Mouse (Mus musculus): Measurements from ENCODE around the gene Impdh1.

The Impdh1 gene

GRCm38 (mm10) chr6:29213436-29213835 lies 2.7 kb downstream of the Impdh1 start:
- in situ Hi-C loops (cut with MboI, MseI) = no loop called here

- in situ Hi-C loops (cut with MboI, MseI) = no loop called here
Measured at GRCm38 (mm10) chr6:29211806-29212492, 4.2 kb downstream of the Impdh1 start.

GRCm38 (mm10) chr6:29211146-29211545 lies 5.0 kb downstream of the Impdh1 start:
- in situ Hi-C loops (cut with MboI, MseI) = no loop called here

DNA sequence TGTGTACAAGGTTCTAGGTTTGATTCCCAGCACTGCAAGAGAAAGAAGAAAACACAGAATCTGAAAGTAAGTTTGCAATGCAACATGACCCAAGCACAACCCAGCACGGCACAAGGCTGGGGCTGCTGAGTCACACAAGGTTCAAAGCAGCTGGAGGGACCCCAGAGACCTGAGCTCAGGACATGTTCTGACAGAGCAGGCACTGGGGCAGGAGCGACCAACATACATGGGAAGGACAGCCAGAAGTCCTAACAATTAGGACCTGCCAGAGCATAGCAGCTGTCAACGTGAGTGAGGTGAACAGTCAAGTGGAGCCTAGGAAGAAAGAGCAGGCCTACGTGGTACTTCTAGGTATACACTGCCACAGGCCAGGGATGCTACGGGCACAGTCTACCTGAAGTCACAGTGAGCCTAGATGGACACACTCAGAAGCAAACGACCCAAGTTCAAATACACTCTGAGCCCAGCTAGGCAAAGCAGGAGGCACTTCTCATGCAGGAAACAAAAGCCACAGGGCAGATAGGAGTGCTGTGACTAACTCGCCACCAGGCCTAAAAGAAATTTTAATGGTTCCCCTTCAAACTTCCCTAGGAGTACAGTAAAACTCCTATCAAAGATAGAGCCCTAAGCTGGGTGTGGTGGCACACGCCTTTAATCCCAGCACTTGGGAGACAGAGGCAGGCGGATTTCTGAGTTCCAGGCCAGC lies 5.8 kb downstream of the Impdh1 start:
- in situ Hi-C loops (cut with MboI, MseI) = no loop called here

DNA sequence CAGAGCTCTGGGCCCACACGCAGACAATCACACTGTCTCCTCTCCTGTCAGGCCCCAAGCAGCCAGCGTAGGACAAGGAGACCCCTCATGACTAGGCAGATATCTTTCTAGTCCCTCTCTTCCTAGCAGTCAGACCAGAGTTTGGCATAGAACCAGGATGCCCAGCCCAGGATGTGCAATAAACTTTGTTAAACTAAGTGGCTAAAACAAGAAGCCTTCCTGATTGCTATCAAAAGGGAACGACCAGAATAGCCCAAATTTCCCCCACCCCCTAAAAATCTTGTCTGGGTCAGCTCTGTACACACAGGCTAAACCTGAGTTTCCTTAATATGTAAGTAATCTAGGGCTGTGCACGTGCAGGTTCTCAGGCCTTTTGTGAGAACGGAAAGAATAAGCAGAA lies 8.0 kb downstream of the Impdh1 start:
- in situ Hi-C loops (cut with MboI, MseI) = loop anchor here (10.0 kb wide), 1 partner anchor 67 kb away; the partner anchor contains the start of genes Fam71f2 and Hilpda

DNA sequence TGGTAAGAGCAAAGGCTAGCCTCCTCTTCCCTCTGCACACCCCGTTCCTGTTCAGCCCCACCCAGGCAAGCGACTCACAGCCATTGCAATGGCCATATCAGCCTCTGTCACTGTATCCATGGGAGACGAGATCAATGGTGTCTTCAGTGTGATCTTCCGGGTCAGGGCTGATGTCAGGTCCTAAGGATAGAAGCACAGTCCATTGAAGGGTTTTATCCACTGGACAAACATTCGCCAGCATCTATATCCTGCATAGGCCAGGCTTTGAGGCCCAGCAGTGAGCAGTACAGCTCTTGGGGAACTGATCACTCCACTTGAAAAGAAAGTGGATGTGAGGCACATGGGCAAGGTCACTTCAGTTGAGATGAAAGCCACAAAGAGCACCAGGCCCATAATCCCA lies 9.1 kb downstream of the Impdh1 start:
- in situ Hi-C loops (cut with MboI, MseI) = loop anchor here (10.0 kb wide), 1 partner anchor 68 kb away; the partner anchor contains the start of genes Fam71f2 and Hilpda

GRCm38 (mm10) chr6:29206006-29206405 lies 10.2 kb downstream of the Impdh1 start:
- in situ Hi-C loops (cut with MboI, MseI) = loop anchor here (10.0 kb wide), 1 partner anchor 69 kb away; the partner anchor contains the start of genes Fam71f2 and Hilpda

DNA sequence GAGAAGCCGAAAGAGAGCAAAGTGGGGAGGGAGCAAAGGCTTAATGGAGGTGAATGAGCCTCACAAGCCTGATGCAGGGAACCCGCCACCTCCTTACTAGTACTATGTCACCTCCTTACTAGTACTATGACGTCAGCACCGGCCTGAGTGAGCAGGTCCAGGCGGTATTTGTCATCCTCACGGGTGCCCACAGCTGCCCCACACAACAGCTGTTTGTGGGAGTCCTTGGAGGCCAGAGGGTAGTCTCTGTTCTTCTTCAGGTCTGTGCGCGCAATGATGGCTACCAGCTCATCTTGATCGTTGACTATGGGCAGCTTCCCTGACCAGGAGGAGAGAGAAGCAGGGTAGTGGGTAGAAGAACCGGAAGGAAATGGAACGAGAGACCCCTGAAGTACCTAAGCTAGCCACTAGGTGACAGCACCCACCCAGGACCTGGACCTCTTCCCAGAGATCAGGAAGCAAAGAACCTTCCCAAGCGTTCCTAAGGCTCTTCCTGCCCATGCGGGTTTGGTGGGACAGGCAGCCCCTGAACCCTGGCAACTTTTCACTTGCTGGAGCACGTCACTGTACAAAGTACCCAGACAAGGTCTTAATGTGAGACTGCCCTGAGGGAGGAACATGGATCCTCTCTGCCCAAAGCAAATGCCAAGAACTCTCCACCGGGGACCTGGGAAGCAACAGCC lies 11.1 kb downstream of the Impdh1 start:
- in situ Hi-C loops (cut with MboI, MseI) = loop anchor here (5.0 to 10.0 kb wide), 2 partner anchors 38 to 70 kb away; partner anchors contain the start of genes Fam71f2, Hilpda and Rbm28

GRCm38 (mm10) chr6:29203861-29204585 lies 12.1 kb downstream of the Impdh1 start:
- in situ Hi-C loops (cut with MboI, MseI) = loop anchor here (5.0 to 10.0 kb wide), 2 partner anchors 37 to 71 kb away; partner anchors contain the start of genes Fam71f2, Hilpda and Rbm28

DNA sequence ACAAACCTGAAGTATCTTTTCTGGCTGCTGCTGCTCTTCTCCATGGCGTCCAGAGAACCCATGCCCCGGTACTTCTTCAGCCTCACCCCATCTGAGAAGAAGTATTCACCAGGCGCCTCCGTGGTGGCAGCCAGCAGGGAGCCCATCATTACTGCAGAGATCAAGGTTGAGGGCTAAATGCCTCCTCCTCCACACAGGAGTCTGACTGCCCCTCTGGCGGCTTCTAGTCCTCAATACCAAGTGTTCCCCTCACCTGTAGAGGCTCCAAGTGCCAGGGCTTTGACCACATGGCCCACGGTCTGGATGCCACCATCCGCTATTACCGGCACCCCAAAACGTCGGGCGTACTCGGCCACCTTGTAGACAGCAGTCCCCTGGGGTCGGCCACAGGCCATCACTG lies 13.1 kb downstream of the Impdh1 start:
- in situ Hi-C loops (cut with MboI, MseI) = loop anchor here (5.0 to 10.0 kb wide), 2 partner anchors 36 to 72 kb away; partner anchors contain the start of genes Fam71f2, Hilpda and Rbm28

GRCm38 (mm10) chr6:29201988-29202387 lies 14.2 kb downstream of the Impdh1 start:
- in situ Hi-C loops (cut with MboI, MseI) = loop anchor here (5.0 to 10.0 kb wide), 2 partner anchors 35 to 73 kb away; partner anchors contain the start of genes Fam71f2, Hilpda and Rbm28

GRCm38 (mm10) chr6:29201341-29201740 lies 14.8 kb downstream of the Impdh1 start:
- in situ Hi-C loops (cut with MboI, MseI) = loop anchor here (5.0 to 10.0 kb wide), 2 partner anchors 34 to 73 kb away; partner anchors contain the start of genes Fam71f2, Hilpda and Rbm28

DNA sequence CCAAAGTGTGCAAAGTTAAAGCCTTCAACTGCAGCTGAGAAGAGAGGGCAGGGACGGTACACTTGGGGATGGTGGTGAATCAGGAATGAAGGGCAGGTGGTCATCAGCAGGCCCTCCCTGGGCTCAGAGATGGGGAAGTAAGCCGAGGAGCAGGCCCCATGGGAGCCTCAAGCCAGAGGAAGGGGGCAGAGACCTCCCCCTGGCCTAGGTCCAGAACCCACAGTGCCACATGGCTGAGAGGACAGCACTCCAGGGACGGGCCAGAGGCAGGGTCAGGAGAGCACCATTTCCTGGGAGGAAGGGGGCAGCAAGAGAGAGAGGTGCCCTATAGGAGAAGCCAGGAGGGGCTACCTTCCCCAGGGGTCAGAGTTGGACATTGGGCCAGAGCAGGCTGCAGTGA lies 15.7 kb downstream of the Impdh1 start:
- in situ Hi-C loops (cut with MboI, MseI) = loop anchor here (5.0 to 10.0 kb wide), 2 partner anchors 33 to 74 kb away; partner anchors contain the start of genes Fam71f2, Hilpda and Rbm28

DNA sequence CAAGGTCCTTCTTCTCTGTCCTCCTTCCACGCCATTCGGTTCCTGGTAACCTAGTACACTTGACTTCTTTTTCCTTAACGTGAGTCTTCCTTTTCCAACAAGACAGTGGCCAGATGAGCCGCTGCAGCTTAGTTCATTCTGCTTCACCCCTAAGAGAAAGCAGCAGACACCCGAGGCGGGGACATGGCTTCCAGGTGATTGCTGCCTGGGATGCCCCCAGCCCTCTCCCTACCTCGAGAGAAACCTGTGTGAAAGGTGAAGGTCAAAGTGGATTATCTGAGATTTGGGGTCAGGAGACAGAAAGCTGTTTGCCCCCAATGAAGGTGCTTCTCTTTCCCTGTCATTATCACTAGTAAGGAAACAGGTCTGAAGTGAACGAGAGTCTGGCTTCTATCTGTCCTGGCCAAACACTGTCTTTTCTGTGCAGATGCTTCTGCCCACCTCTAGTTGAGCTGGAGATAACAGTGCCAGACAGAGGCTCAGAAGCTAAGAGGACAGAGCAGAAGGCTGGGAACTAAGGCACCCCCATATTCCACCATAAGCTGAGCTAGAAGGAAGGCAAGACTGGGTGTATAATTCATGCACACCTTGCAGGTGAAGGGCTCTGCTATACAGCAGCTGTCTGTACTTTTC lies 16.8 kb downstream of the Impdh1 start:
- in situ Hi-C loops (cut with MboI, MseI) = no loop called here

GRCm38 (mm10) chr6:29198309-29199222 lies 17.6 kb downstream of the Impdh1 start:
- in situ Hi-C loops (cut with MboI, MseI) = no loop called here

DNA sequence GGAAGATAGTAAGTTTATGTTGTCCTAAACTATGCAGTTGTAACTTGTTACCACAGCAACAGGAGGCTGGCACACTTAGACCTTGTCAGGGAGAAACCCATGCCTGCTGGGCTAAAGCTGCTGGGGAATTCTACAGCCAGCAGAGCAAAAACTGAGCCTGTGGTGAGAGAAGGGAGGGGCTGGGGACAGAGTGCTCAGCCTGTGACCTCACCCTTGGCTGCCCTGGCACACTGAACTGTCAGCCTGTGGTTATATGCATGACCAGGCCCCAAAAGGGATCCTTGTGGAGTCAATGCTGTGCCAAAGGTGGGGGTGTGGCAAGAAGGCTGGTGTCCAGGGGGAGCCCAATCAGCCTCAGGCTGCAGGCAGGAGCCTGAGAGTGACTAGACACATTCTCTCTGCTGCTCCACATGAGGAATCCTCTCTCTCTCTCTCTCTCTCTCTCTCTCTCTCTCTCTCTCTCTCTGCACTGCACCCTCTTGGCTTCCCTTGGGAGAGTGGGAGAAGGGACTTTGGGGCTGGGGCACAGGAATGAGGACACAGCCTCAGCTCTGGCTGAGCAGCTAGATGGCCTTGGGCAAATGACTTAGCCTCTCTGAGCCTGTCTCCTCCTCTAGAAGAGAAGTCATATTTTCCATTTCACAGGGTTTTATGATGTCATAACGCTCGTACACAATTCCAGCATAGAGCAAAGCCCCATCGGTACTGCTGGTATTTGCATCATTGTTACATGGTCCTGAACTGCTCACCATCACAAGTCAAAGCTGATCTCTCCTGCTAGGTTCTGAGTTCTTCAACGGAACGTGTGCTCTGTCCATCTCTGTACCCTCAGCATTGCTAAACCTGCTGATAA lies 20.1 kb downstream of the Impdh1 start:
- in situ Hi-C loops (cut with MboI, MseI) = no loop called here

GRCm38 (mm10) chr6:29195146-29195545 lies 21.0 kb downstream of the Impdh1 start:
- in situ Hi-C loops (cut with MboI, MseI) = no loop called here

GRCm38 (mm10) chr6:29193961-29194750 lies 22.0 kb downstream of the Impdh1 start:
- in situ Hi-C loops (cut with MboI, MseI) = no loop called here

Measured in regulatory T cell (primary cell).